Mouse (Mus musculus): ENCODE data around the gene Glipr1l2. TPM values are rescaled to one million over a fixed set of nuclear protein-coding genes. Genes with fewer than 3 reads are reported as not detected.
"Not testable (repeated sequence)": the region's sequence is repeated elsewhere in the genome, so short reads cannot be mapped to it uniquely, and the experiment has no call there.

The Glipr1l2 gene
- total RNA-seq (2014; rRNA removed) (not detected in 2 replicates), polyA plus RNA-seq (2012; rRNA removed) (not detected in 2 replicates)

GRCm38 (mm10) chr10:112083157-112083556 is at the start of gene Glipr1l2:
Gene Glipr1l2, plus strand, starts transcription at chr10:112083354.
- TF ChIP-seq CTCF (IDR thresholded peaks at IDR 0.05; ENCODE audit: low read depth, low read length) = no peak
- no peak for TF ChIP-seq POLR2A (IDR thresholded peaks at IDR 0.05; ENCODE audit: extremely low read depth, insufficient read depth, low read length)
- Histone ChIP-seq H3K36me3 (ENCODE audit: control insufficient read depth, insufficient read depth, low read length) (no peaks in the 10 kb centered on the region), H3K9ac (ENCODE audit: low read depth, low read length) (no peak within 1 kb of the TSS), H3K27ac (replicated peaks; ENCODE audit: insufficient read depth, low read depth, low read length) (no peak within 1 kb of the TSS), H3K4me3 (ENCODE audit: insufficient read depth, low read depth, low read length) (no peak within 1 kb of the TSS), H3K4me1 (ENCODE audit: control insufficient read depth, insufficient read depth, low read length) (no peaks in the 10 kb centered on the region), H3K79me2 (ENCODE audit: control insufficient read depth, insufficient read depth, low read length) (no peaks in the 10 kb centered on the region), H3K27me3 (ENCODE audit: control insufficient read depth, insufficient read depth, low read length) (no peaks in the 10 kb centered on the region)
- DNase-seq (ENCODE audit: extremely low read depth, low read depth, low spot score) = no peak
- WGBS = 94% methylated on average over 14 of the region's 14 CpGs

GRCm38 (mm10) chr10:112043523-112043922 is 39.6 kb upstream of the Glipr1l2 start:
- H3K79me2 ChIP-seq (ENCODE audit: control insufficient read depth, insufficient read depth, low read length); H3K9ac ChIP-seq (ENCODE audit: low read depth, low read length); H3K36me3 ChIP-seq (ENCODE audit: control insufficient read depth, insufficient read depth, low read length); DNase-seq (ENCODE audit: extremely low read depth, low read depth, low spot score); H3K27ac ChIP-seq (replicated peaks; ENCODE audit: insufficient read depth, low read depth, low read length); H3K27me3 ChIP-seq (ENCODE audit: control insufficient read depth, insufficient read depth, low read length); H3K4me3 ChIP-seq (ENCODE audit: insufficient read depth, low read depth, low read length); H3K4me1 ChIP-seq (ENCODE audit: control insufficient read depth, insufficient read depth, low read length): not testable (repeated sequence)
- WGBS = 80% methylated on average over 9 of the region's 9 CpGs

- H3K36me3 ChIP-seq (ENCODE audit: control insufficient read depth, insufficient read depth, low read length); H3K4me1 ChIP-seq (ENCODE audit: control insufficient read depth, insufficient read depth, low read length); H3K27ac ChIP-seq (replicated peaks; ENCODE audit: insufficient read depth, low read depth, low read length); H3K27me3 ChIP-seq (ENCODE audit: control insufficient read depth, insufficient read depth, low read length); H3K79me2 ChIP-seq (ENCODE audit: control insufficient read depth, insufficient read depth, low read length); DNase-seq (ENCODE audit: extremely low read depth, low read depth, low spot score); H3K9ac ChIP-seq (ENCODE audit: low read depth, low read length); H3K4me3 ChIP-seq (ENCODE audit: insufficient read depth, low read depth, low read length): not testable (repeated sequence)
- 65% methylated on average over 14 of the region's 14 CpGs for WGBS
These were observed 38.9 kb upstream of the Glipr1l2 start for GRCm38 (mm10) chr10:112044283-112044682.

- no peak for TF ChIP-seq POLR2A (IDR thresholded peaks at IDR 0.05; ENCODE audit: extremely low read depth, insufficient read depth, low read length)
- TF ChIP-seq CTCF (IDR thresholded peaks at IDR 0.05; ENCODE audit: low read depth, low read length) = no peak
- Histone ChIP-seq H3K9ac (ENCODE audit: low read depth, low read length) (no peak overlapping the region), H3K79me2 (ENCODE audit: control insufficient read depth, insufficient read depth, low read length) (no peaks in the 10 kb centered on the region), H3K27ac (replicated peaks; ENCODE audit: insufficient read depth, low read depth, low read length) (no peak overlapping the region), H3K27me3 (ENCODE audit: control insufficient read depth, insufficient read depth, low read length) (no peaks in the 10 kb centered on the region), H3K4me1 (ENCODE audit: control insufficient read depth, insufficient read depth, low read length) (no peaks in the 10 kb centered on the region), H3K4me3 (ENCODE audit: insufficient read depth, low read depth, low read length) (no peak overlapping the region), H3K36me3 (ENCODE audit: control insufficient read depth, insufficient read depth, low read length) (no peaks in the 10 kb centered on the region)
- DNase-seq (ENCODE audit: extremely low read depth, low read depth, low spot score) = no peak
These were observed 31.9 kb upstream of the Glipr1l2 start for GRCm38 (mm10) chr10:112051220-112051619.

- not testable (repeated sequence) for H3K79me2 ChIP-seq (ENCODE audit: control insufficient read depth, insufficient read depth, low read length); H3K27me3 ChIP-seq (ENCODE audit: control insufficient read depth, insufficient read depth, low read length); H3K4me1 ChIP-seq (ENCODE audit: control insufficient read depth, insufficient read depth, low read length); DNase-seq (ENCODE audit: extremely low read depth, low read depth, low spot score); H3K36me3 ChIP-seq (ENCODE audit: control insufficient read depth, insufficient read depth, low read length); H3K4me3 ChIP-seq (ENCODE audit: insufficient read depth, low read depth, low read length); H3K27ac ChIP-seq (replicated peaks; ENCODE audit: insufficient read depth, low read depth, low read length); H3K9ac ChIP-seq (ENCODE audit: low read depth, low read length)
- 65% methylated on average over 2 of the region's 2 CpGs for WGBS
These were observed 31.2 kb upstream of the Glipr1l2 start for GRCm38 (mm10) chr10:112051956-112052355.

- 66% methylated on average over 14 of the region's 14 CpGs for WGBS
- TF ChIP-seq CTCF (IDR thresholded peaks at IDR 0.05; ENCODE audit: low read depth, low read length) (0 out of 2 replicates have a peak, but pooled peaks have one; percentile 12), POLR2A (IDR thresholded peaks at IDR 0.05; ENCODE audit: extremely low read depth, insufficient read depth, low read length) (no peak)
- Histone ChIP-seq H3K4me1 (ENCODE audit: control insufficient read depth, insufficient read depth, low read length) (no peaks in the 10 kb centered on the region), H3K36me3 (ENCODE audit: control insufficient read depth, insufficient read depth, low read length) (no peaks in the 10 kb centered on the region), H3K79me2 (ENCODE audit: control insufficient read depth, insufficient read depth, low read length) (no peaks in the 10 kb centered on the region), H3K9ac (ENCODE audit: low read depth, low read length) (no peak within 1 kb of the TSS), H3K27me3 (ENCODE audit: control insufficient read depth, insufficient read depth, low read length) (no peaks in the 10 kb centered on the region), H3K27ac (replicated peaks; ENCODE audit: insufficient read depth, low read depth, low read length) (no peak within 1 kb of the TSS), H3K4me3 (ENCODE audit: insufficient read depth, low read depth, low read length) (no peak within 1 kb of the TSS)
- DNase-seq (ENCODE audit: extremely low read depth, low read depth, low spot score) = peak; percentile 10
These were observed 23.2 kb upstream of the Glipr1l2 start, which contains the start of gene Glipr1l1 for GRCm38 (mm10) chr10:112059702-112060582. Gene Glipr1l1, plus strand, starts transcription at chr10:112060189.

GRCm38 (mm10) chr10:112060583-112060934 is 22.6 kb upstream of the Glipr1l2 start:
- H3K9ac ChIP-seq (ENCODE audit: low read depth, low read length); H3K27ac ChIP-seq (replicated peaks; ENCODE audit: insufficient read depth, low read depth, low read length); H3K27me3 ChIP-seq (ENCODE audit: control insufficient read depth, insufficient read depth, low read length); H3K79me2 ChIP-seq (ENCODE audit: control insufficient read depth, insufficient read depth, low read length); H3K4me3 ChIP-seq (ENCODE audit: insufficient read depth, low read depth, low read length); H3K4me1 ChIP-seq (ENCODE audit: control insufficient read depth, insufficient read depth, low read length); DNase-seq (ENCODE audit: extremely low read depth, low read depth, low spot score); H3K36me3 ChIP-seq (ENCODE audit: control insufficient read depth, insufficient read depth, low read length): not testable (repeated sequence)
- WGBS = 77% methylated on average over 6 of the region's 6 CpGs
